Mouse (Mus musculus) adrenal gland, adult 2 months (tissue): ENCODE results near the gene Olfr545. TPM values are rescaled to one million over a fixed set of nuclear protein-coding genes. Genes with fewer than 3 reads are reported as not detected.
A peak's percentile ranks its signal among the peaks of the same experiment; 100 is the strongest.
"Not testable (repeated sequence)": the region's sequence is repeated elsewhere in the genome, so short reads cannot be mapped to it uniquely, and the experiment has no call there.

Experiments
- DNase-seq: peaks from one replicate; pipeline ENCODE4 v3.0.0; 2021
- long read RNA-seq: library from polyadenylated mRNA; stranded (forward); transcript quantifications from one replicate; pipeline ENCODE4 v2.0.0, GENCODE M21; 2021
- polyA plus RNA-seq: library from polyadenylated mRNA; depleted of rRNA; stranded (reverse); fragments of >200 nt; gene quantifications from 2 replicates; pipeline ENCODE4 v1.2.3, GENCODE M21; 2012; rRNA removed
- total RNA-seq, 2 experiments: library from RNA; stranded (reverse); gene quantifications; 2 replicates each; pipeline ENCODE4 v1.2.3; 2021

Gene Olfr545
- total RNA-seq (not detected), polyA plus RNA-seq (not detected in 2 replicates)
- long read RNA-seq = 0 reads

DNA sequence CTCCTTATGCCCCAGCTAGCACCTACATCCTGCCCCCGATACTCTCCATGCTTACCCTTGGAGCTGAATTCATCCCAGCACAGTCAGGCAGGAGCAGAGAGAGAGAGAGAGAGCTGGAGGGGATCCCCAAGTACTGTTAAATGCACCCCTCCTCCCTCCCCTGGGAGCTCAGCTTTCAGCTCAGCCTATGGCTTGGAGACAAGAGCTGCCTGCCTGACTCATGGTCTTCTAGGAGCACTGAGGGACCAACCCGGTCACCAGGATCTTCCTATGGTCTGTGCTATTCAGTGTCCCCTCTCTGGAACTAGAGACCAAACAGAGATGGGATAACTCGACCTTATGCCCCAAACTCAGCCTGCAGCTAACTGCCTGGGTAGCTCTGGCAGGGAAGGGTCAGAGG is at the start of gene Olfr545:
Olfr545 (minus strand) TSS at position 101 of the 400 bp plus-strand sequence.
- no peak for DNase-seq

DNA sequence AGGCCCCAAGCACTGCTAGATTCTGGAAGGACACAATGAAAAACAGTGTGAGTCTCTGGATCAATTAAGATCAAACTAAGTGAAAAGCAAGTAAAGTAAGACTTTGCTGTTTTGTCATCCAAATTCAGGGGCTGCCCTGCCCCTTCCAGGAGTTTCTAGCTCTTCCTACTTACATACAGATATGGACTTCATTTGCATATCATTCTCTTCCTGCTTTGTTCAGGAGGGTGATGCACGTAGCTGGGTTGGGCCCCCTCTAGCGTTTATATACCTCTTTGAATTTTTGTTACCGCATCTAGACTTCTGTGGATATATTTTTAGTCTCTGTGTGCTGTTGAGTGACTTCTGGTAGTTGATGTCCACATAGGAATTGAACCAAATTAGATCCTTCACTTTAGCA is 41.9 kb upstream of the Olfr545 start:
- no peak for DNase-seq

DNA sequence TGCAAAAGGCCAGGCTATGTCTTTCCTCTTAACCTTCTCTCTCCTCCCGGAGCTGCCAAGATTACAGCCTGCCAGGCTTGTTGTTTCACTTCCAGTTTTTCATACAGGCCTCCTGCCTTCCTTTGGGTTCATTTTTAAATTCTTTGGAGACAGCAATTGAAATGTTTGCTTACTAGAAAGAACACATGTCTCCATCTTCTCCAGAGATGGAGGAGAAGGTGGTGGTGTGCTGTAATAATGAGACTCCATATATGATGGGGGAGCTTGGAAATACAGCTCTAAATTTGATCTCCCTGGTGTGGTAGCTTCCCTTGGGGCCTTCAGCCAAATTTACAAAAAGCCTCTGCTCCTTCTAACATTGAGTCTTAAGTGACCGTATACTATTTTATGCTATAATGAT is 41.2 kb upstream of the Olfr545 start, which contains the start of gene Olfr548-ps1:
Olfr548-ps1 (plus strand) TSS at position 301 of the 400 bp plus-strand sequence.
- DNase-seq = no peak

DNA sequence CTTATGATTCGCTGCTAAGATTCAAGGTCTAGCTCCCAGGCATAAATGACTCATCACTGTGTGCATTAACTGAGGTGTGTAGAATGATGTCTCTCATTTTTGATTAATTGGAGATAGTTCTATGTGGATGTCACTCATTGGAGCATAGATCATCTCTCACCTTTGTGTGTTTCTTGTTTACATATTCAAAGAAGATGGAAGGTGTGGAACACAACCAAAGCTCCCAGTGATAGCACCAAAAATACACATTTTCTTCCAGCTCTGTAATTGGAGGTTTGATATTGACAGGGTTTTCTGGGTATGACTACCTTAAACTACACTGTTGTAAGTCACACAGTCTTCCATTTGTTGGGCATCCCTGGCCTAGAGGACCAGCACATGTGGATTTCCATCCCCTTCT is 35.1 kb upstream of the Olfr545 start, which contains the start of gene Olfr547:
Olfr547 (plus strand) TSS at position 301 of the 400 bp plus-strand sequence.
- DNase-seq = no peak

DNA sequence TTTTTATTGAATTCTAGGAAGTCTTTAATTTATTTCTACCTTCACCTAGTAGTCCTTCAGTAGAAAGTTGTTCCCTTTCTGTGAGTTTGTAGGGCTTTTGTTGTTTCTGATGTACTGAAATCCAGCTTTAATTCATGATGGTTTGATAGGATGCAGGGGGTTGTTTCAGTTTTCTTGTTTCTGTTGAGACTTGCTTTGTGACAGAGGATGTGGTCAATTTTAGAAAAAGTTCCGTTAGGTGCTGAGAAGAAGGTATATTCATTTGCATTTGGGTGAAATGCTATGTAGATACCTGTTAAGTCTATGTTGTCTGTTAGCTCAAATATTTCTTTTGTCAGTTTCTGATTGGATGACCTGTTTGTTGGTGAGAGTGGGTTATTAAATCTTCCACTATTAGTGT is 29.7 kb upstream of the Olfr545 start:
- DNase-seq = no peak

DNA sequence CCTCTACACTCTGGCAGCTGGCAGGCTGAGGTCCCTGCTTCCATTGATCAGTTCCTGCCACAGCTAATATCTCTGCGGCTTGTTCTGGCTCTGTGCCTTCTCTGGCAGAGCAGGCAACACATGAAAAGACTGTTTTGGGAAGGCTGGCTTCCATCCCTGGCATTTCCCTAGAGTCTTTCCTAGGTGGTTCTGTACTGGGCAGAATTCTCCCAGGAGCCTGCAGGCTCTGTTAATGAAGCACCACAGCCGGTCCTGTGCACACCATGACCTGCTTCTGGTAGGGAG is 17.6 kb upstream of the Olfr545 start:
- DNase-seq = peak; percentile 17

DNA sequence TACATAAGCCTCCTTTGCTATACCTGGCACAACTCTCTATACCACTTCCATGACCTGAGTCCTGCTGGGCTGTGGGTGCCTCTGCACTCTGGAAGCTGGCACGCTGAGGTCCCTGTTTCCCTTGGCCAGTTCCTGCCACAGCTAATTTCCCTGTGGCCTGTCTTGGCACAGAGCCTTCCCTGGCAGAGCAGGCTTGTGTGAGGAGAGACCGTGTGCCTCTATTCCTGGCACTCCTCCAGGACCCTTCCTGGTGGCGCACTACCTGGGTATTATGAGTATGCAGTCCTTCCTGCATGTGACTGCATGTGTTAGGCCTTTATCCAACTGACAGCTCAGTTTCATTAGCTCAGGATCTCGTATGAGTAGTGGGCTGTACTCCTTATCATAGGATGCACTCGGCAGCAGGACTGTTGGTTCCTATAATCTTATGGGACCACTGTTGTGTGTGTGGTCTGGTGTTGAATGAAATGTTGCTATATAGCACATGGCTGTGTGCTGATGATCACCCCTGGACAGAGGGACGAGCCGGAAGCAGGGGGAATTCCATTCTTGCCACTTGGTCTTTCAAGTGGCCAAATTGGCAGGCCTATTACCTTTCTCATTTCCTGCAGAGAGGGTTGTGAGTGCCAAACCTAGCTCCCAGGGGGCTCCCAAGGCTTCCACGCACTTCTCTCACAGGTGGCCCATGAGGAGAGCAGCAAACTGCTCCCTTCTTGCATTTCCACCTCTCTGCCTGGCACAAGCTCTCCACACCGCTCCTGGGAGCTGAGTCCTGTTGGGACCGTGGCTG is 17.1 kb upstream of the Olfr545 start:
- DNase-seq = peak; percentile 15

DNA sequence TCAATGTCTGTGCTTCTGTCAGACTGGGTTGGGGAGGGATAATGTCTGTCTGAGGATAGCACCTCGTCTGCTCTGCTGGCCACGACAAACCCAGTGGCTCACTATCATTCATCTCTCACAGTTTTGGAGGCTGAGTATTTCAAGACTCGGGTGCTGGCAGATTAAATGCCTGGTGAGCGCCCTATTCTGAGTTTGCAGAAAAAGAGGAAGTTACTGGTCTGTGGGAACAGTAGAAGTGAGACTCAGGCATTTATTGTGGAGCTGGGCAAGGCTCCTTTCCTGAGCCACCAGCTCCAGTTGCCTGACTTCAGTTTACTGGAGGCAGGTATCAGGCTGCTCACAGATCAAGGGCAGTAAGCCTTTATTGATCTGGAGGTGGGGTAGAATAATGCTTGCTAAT is 14.8 kb upstream of the Olfr545 start:
- no peak for DNase-seq

DNA sequence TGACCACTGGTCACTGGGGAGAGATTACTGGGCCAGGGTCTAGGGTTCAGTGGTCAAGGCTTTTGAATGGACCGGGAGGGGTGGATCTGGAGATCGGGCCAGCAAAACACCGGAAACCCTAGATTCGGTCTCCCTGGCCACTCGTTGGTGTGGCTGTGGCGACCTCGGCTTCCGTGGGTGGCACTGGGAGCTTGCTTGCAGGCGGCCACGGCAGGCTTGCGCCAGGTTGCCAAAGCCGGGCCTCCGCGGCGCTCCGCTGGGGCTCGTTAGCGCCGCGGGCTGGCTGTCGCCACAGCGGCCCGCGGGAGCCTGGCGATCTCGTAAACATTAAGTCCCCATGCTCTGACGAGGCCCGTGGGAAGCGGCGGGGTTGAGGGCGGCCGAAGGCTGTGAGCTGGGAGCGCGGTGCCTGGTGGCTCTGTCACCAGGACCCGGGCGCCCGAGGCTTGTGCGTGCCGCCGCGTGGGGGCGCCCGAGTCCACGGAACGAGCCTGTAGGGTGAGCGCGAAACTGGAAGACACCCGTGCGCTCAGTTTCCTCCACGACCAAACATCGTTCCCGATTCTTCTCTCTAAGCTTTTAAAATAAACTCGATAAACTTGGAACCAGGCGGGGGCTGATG is 13.6 kb upstream of the Olfr545 start:
- peak; percentile 90 for DNase-seq

DNA sequence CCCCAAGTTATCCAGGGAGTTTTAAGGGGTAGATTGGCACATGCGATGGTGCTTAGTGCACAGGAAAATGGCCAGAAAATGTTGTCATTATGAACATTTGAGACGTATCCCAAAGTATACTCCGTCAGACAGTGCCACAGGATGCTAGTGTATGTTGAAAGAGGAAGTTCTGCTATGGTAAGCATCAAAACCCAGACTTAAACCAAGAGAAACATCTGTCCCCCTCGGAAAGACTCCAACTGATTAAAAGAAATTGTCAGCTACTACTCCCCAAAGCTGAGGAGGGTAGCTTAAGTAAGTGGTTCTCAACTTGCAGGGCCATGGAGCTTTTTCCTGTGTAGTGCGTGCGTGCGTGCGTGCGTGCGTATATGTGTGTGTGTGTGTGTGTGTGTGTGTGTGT is 12.6 kb upstream of the Olfr545 start:
- no peak for DNase-seq

DNA sequence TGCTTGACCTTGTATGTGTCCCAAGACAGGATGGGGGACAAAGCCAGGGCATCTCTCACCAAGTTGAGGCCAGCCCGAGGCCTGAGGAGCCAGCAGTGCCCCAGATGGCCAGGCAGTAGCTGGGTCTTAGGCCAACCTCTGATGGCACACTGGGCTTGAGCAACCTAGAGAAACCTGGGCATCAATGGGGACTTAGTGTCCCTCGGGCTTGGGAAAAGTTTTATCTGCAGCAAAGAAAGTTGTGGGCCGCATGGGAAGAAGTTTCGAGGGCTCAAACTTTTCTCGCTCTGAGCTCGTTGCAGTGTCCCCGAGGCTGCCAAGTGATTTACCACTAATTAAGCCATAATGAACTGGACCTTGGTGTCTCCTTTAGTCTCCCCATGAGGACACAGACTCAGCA is 10.4 kb upstream of the Olfr545 start:
- DNase-seq = no peak

DNA sequence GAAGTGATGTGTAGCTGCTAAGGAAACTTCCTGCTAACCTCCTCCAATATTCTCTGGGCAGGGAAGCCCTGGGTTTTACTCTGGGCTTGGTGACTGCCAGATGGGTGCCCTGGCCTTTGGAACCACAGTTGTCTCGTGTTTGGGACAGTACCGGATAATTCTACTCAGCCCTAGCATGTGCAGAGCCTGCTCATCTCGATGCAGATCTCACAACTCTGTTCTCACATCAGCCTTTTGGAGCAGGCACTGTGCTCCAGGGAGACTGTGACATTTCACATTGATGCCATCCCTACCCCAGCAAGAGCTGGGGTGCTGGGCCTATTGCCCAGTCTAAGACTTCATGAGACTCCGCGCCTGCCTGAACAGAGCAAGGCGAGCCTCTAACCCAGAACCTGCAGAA is 9.3 kb upstream of the Olfr545 start:
- no peak for DNase-seq

DNA sequence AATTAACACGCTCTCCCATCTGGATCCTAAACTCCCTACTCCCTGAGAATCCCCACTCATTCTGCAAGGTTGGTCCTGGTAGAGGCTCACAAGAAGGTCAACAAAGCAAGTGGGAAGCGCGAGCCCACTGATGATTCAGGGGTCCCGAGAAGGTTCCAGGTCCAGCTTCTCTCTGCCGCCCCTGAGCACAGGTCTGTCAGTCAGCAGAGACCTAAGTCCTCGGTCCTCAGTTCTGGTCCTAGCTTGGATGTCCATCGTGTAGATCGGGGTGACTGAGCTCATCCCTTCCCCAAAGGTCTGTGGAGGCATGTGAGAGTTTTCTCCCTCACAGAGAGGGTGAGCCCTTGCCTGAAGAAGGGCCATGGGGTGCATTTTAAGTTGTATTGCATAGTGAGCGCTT is 8.7 kb upstream of the Olfr545 start:
- DNase-seq = no peak

DNA sequence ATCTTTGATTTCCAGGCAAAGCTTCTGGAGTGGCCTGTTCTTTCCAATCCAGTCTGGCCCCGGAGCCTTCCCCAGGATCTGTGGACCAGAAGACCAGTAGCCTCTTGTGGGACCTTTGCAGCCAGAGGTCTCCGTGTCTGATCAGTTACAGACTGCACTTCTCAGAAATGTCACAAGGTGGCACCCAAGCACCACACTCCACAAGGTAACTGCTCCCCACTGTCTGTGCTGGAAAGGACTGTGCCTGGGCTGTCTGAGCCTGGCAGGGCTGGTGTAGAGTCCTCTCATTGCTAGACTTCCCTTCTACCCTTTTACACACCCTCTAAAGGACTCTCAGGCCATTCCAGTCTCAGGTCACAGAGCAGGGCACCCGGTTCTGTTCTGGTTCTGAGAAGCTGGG is 7.5 kb upstream of the Olfr545 start:
- peak; percentile 76 for DNase-seq

DNA sequence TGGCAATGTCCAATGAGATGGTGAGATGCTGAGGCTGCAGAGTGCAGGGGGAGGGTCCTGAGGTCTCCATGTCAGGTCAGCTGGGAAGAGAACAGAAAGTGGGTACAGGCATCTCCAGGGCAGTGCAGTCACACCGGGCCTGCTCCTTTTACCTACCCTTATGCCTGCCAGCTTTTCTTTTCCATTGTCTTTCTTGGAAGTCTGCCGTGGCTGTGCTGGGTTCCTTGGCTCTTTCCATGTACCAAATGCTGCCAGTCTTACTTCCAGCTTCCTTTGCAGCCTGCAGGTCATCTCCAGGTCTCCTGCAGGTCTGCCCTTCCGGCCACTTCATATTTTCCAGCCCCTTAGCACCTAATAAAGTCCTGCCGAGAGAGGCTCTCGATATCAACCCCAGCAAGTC is 2.6 kb upstream of the Olfr545 start:
- no peak for DNase-seq

DNA sequence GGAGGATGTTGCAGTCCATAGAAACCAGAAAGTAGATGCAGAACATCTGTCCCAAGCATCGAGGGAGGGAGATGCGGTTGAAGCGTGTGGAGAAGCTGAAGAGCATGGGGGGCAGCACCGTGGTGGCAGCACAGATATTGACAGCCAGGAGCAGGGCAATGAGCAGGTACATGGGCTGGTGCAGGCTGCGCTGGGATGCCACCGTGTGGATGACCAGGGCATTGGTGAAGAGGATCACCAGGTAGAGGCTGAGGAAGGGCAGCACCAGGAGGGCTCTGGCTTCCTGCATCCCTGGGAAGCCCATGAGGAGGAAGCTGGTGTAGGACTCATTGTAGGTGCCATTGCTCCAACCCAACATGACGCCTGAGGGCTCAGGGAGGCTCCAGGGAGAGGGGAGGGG is 5.0 kb downstream of the Olfr545 start:
- DNase-seq = not testable (repeated sequence)

DNA sequence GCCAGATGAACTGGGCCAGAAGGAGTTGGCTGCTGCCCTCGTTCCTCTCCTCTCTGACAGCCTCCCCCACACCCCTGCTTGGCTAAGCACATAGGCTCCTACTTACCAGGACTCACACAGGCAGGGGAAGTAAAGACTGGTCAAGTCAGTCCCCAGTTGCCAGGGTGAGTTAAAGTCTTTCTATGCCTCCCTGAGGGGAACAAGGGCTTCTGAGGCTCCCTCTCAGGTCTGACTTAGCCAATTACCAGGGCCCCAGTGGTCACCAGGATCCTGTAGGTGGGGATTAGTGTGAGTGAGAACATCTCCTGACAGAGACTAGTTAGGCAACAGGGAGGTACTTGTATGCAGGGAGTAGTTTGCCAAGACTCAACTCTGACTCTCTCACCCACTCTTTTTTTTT is 11.2 kb downstream of the Olfr545 start, which contains the start of gene Olfr544:
Olfr544 (minus strand) TSS at position 153 of the 400 bp plus-strand sequence.
- DNase-seq = no peak

DNA sequence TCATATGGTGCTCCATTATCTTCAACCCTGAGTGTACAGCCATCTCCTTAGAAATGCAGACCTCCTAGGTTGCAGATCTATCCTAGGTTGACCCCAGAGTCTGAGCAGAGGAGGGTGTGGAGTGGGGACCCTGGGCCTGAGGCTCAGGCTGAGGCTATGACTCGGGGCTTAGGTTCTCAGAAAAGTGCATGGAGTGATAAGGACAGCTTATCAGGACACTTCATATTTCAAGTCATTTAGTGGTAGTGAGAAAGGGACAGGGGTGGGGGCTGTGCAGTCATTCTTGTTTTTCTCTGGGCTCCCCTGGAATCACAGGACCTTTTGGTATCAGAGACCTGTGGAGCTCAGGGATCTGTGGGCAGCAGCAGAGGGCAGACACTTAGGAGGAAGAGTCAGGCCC is 13.3 kb downstream of the Olfr545 start:
- DNase-seq = no peak

DNA sequence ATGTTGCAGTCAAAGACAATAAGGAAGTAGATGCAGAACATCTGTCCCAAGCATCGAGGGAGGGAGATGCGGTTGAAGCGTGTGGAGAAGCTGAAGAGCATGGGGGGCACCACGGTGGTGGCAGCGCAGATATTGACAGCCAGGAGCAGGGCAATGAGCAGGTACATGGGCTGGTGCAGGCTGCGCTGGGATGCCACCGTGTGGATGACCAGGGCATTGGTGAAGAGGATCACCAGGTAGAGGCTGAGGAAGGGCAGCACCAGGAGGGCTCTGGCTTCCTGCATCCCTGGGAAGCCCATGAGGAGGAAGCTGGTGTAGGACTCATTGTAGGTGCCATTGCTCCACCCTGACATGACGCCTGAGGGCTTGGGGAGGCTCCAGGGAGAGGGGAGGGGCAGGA is 14.6 kb downstream of the Olfr545 start:
- not testable (repeated sequence) for DNase-seq

DNA sequence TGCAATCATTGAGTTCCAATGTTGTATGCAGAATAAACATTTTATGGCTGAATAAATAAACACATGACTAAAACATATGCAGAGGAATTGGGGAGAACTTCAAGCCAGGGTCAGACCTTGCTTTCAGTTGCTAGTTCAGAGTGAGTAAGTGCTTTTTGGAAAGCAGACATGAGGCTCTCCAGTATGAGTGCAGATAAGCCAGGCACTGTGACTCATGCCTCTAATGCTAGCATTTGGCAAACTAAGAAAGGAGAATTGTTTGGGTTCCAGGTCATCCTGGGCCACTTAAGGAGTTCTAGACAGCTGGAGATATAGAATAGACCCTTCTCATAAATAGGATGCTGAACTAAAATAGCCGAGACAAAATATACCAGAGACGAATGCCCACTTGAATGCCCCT is 15.7 kb downstream of the Olfr545 start:
- DNase-seq = peak; percentile 58

DNA sequence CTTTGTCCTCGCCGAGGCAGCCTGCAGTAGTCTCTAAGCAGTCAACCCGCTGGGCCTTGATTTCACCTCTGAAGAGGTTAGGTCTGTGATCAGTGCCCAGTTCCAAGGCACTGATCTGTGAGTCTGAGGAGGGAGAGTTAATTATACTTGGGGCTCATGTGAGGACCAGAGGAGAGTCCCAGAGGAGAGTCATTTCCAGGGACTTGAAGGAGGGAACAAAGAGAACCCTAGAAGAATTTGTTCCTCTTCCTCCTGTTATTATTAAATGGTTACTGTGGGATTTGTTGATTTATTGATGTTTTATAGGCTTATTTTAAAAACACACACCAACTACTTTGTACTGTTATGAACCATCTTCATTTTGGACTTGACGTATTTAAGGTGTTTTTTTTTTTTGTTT is 17.8 kb downstream of the Olfr545 start, which contains the start of gene Olfr543:
Olfr543 (minus strand) TSS at position 101 of the 400 bp plus-strand sequence.
- DNase-seq = no peak

DNA sequence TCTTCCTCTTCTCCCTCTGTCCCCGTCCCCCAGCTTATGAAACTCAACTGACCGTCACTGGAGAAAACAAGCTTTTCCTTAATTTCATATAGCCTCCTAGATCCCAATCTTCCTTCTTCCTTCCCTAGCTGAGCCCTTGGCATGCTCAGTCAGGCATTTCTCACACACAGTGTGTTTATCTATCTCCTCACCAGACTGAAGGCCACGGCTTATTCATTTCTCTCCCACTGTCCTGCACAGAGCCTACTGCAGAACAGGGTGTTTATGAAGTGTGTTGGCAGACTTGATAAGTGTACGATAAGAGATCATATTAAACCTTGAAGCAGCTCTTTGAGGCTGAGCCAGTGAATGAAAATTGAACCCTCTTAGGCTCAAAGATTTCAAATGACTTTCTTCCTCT is 18.6 kb downstream of the Olfr545 start:
- peak; percentile 50 for DNase-seq

DNA sequence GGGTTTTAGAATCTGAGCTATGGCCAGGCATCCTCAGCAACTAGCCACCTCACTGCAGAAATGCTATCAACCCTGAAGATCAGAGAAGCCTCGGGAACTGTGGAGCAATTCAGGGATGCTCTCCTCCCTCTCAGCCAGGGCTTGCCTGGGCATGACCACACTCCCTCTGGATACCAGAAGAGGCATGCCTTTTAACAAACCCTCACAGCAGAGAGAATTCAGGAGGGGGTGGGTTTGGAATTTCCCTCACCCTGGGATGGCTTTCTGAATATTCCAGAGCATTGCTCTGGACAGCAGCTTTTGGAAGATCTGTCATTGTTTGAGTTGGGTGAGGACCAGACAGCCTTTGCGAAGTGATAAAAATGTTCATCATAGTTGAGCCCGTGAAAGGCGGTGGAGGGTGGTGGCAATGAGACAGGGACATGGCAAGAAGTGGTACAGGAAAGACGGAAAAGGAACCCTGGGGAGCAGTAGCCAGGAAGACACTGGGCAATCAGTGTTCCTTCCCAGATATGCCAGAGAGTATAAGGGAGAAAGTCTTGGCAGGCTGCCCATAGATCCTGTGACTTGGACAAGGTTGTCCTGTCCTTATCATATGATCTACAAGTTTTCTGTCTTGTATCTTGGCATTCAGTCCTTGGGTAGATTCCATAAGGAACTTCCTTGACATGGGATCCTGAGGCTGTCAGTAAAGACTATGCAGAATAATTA is 19.9 kb downstream of the Olfr545 start:
- peak; percentile 75 for DNase-seq
